Mouse (Mus musculus) heart, postnatal 0 days (tissue): Measurements from ENCODE around the gene Rcor3. TPM values are rescaled to one million over a fixed set of nuclear protein-coding genes. Genes with fewer than 3 reads are reported as not detected.

Experiments
- ATAC-seq: fragments of 200-750 bp; cut with Nextera tagmentation; 2 replicates; pipeline ENCODE4 v1.8.0; 2017; ENCODE audit warnings: low read depth, moderate number of reproducible peaks, moderate library complexity; ENCODE audit not compliant: insufficient read depth
- DNase-seq: peaks from one replicate; pipeline ENCODE4 v3.0.0-alpha.2; 2016; ENCODE audit warnings: low spot score
- H3K27ac ChIP-seq: fragments of 300-500 bp; sonication (generic); 2 replicates; pipeline ENCODE4 v1.5.1; 2014; ENCODE audit warnings: low read depth, mild to moderate bottlenecking
- H3K27me3 ChIP-seq: fragments of 300-500 bp; sonication (generic); 2 replicates; pipeline ENCODE4 v1.6.1; 2014; ENCODE audit warnings: low read length, mixed read lengths; ENCODE audit not compliant: control insufficient read depth, insufficient read depth
- H3K36me3 ChIP-seq: fragments of 300-500 bp; sonication (generic); replicated peaks from 2 replicates; pipeline ENCODE4 v1.6.1; 2014; ENCODE audit warnings: low read length, mixed read lengths; ENCODE audit not compliant: control insufficient read depth, insufficient read depth
- H3K4me1 ChIP-seq: fragments of 300-500 bp; sonication (generic); 2 replicates; pipeline ENCODE4 v1.6.1; 2014; ENCODE audit warnings: antibody characterized with exemption; ENCODE audit not compliant: control insufficient read depth, insufficient read depth
- H3K4me2 ChIP-seq: fragments of 300-500 bp; sonication (generic); 2 replicates; pipeline ENCODE4 v1.6.1; 2014; ENCODE audit warnings: low read depth, mild to moderate bottlenecking, low read length, moderate library complexity
- H3K4me3 ChIP-seq: fragments of 300-500 bp; sonication (generic); 2 replicates; pipeline ENCODE4 v1.5.1; 2014; ENCODE audit warnings: low read depth, low read length
- H3K9ac ChIP-seq: fragments of 300-500 bp; sonication (generic); replicated peaks from 2 replicates; pipeline ENCODE4 v1.6.1; 2014; ENCODE audit warnings: low read depth, low read length, mixed read lengths
- H3K9me3 ChIP-seq: fragments of 300-500 bp; sonication (generic); replicated peaks from 2 replicates; pipeline ENCODE4 v1.6.1; 2016; ENCODE audit warnings: low read length; ENCODE audit not compliant: control insufficient read depth
- CTCF ChIP-seq: IDR thresholded peaks from 2 replicates; pipeline ENCODE4 v1.5.1; 2016; ENCODE audit warnings: antibody characterized with exemption, control low read depth, low read depth
- EP300 ChIP-seq: IDR thresholded peaks from 2 replicates; pipeline ENCODE4 v1.6.1; 2016; ENCODE audit warnings: antibody characterized with exemption, low read depth
- WGBS: fragments of 180-500 bp; shearing (Covaris S2); extraction: QIAGEN DNeasy Blood & Tissue Kit; methylation state at CpG from one replicate; pipeline ENCODE4 v1.1.7; 2014; 5-methylcytosine and 5-hydroxymethylcytosine counted together
- polyA plus RNA-seq: library from polyadenylated mRNA; unstranded; fragments of >200 nt; fragmentation: Nextera tagmentation; extraction: Ambion mirVana; gene quantifications from 2 replicates; pipeline ENCODE4 v1.2.1, GENCODE M21; 2015
- total RNA-seq: library from RNA; depleted of rRNA; stranded (reverse); fragments of >200 nt; gene quantifications from 2 replicates; pipeline ENCODE4 v1.2.3, GENCODE M21; 2014; ENCODE audit warnings: low replicate concordance

The Rcor3 gene
- total and polyA plus RNA-seq, 2 experiments from 2014 or later: 19.8 to 35.7 TPM

- TF ChIP-seq CTCF (no peak), EP300 (no peak)
- Histone ChIP-seq H3K36me3 (peaks cover 60% of the 10 kb centered on the region), H3K27me3 (no peaks in the 10 kb centered on the region), H3K4me3 (no peak overlapping the region), H3K27ac (no peak overlapping the region), H3K9me3 (no peaks in the 10 kb centered on the region), H3K4me1 (no peaks in the 10 kb centered on the region), H3K9ac (no peak overlapping the region), H3K4me2 (no peak overlapping the region)
- 95% methylated on average over 9 of the region's 9 CpGs for WGBS
- ATAC-seq: no peak
- DNase-seq: no peak
Measured at GRCm38 (mm10) chr1:192104021-192104420, 33.8 kb downstream of the Rcor3 start.

- H3K4me1 ChIP-seq: no peaks in the 10 kb centered on the region
- H3K4me3 ChIP-seq: no peak overlapping the region
- no peak for DNase-seq
- H3K27me3 ChIP-seq: no peaks in the 10 kb centered on the region
- 0 out of 2 replicates have a peak overlapping the region, but pooled peaks have one; percentile 41 for H3K27ac ChIP-seq
- peaks cover 61% of the 10 kb centered on the region for H3K36me3 ChIP-seq
- ATAC-seq: no peak
- no peak for TF ChIP-seq EP300
- TF ChIP-seq CTCF: no peak
- no peak overlapping the region for H3K9ac ChIP-seq
- H3K4me2 ChIP-seq: no peak overlapping the region
- no peaks in the 10 kb centered on the region for H3K9me3 ChIP-seq
- WGBS: 55% methylated on average over 6 of the region's 6 CpGs
Measured at GRCm38 (mm10) chr1:192103176-192103575, 34.7 kb downstream of the Rcor3 start.

- Histone ChIP-seq H3K4me1 (no peaks in the 10 kb centered on the region), H3K4me3 (no peak overlapping the region), H3K4me2 (no peak overlapping the region), H3K9ac (no peak overlapping the region), H3K27ac (no peak overlapping the region), H3K9me3 (no peaks in the 10 kb centered on the region), H3K36me3 (peaks cover 59% of the 10 kb centered on the region), H3K27me3 (no peaks in the 10 kb centered on the region)
- WGBS: 68% methylated on average over 8 of the region's 8 CpGs
- no peak for ATAC-seq
- TF ChIP-seq EP300 (no peak), CTCF (no peak)
- no peak for DNase-seq
Measured at GRCm38 (mm10) chr1:192101359-192101758, 36.5 kb downstream of the Rcor3 start.

GRCm38 (mm10) chr1:192100742-192101141, 37.1 kb downstream of the Rcor3 start:
- H3K27ac ChIP-seq: no peak overlapping the region
- H3K9me3 ChIP-seq: no peaks in the 10 kb centered on the region
- H3K36me3 ChIP-seq: peaks cover 54% of the 10 kb centered on the region
- no peak overlapping the region for H3K4me2 ChIP-seq
- DNase-seq (no peak), ATAC-seq (no peak)
- TF ChIP-seq EP300 (no peak), CTCF (no peak)
- WGBS: 90% methylated on average over 11 of the region's 11 CpGs
- no peaks in the 10 kb centered on the region for H3K27me3 ChIP-seq
- H3K4me1 ChIP-seq: no peaks in the 10 kb centered on the region
- no peak overlapping the region for H3K9ac ChIP-seq
- no peak overlapping the region for H3K4me3 ChIP-seq

- no peak for TF ChIP-seq CTCF
- TF ChIP-seq EP300: no peak
- no peak overlapping the region for H3K27ac ChIP-seq
- ATAC-seq (no peak), DNase-seq (no peak)
- no peaks in the 10 kb centered on the region for H3K9me3 ChIP-seq
- H3K4me2 ChIP-seq: no peak overlapping the region
- 85% methylated on average over 5 of the region's 5 CpGs for WGBS
- H3K9ac ChIP-seq: no peak overlapping the region
- H3K4me3 ChIP-seq: no peak overlapping the region
- H3K27me3 ChIP-seq: no peaks in the 10 kb centered on the region
- H3K36me3 ChIP-seq: peaks cover 17% of the 10 kb centered on the region
- H3K4me1 ChIP-seq: peaks cover 11% of the 10 kb centered on the region; the same call in 1 of the 2 replicates
Measured at GRCm38 (mm10) chr1:192095626-192096025, 42.2 kb downstream of the Rcor3 start.

- Histone ChIP-seq H3K27me3 (no peaks in the 10 kb centered on the region), H3K36me3 (peaks cover 18% of the 10 kb centered on the region), H3K9me3 (no peaks in the 10 kb centered on the region), H3K4me3 (no peak overlapping the region), H3K27ac (no peak overlapping the region), H3K4me1 (peaks cover 12% of the 10 kb centered on the region; the same call in 1 of the 2 replicates), H3K4me2 (no peak overlapping the region), H3K9ac (no peak overlapping the region)
- 53% methylated on average over 13 of the region's 13 CpGs for WGBS
- ATAC-seq (no peak), DNase-seq (peak; percentile 59)
- TF ChIP-seq EP300 (no peak), CTCF (peak; percentile 76)
Measured at GRCm38 (mm10) chr1:192094451-192095170, 43.3 kb downstream of the Rcor3 start.
